Mouse (Mus musculus): Measurements from ENCODE around the gene Slc38a3.
A peak's percentile ranks its signal among the peaks of the same experiment; 100 is the strongest.

Slc38a3 gene

GRCm38 (mm10) chr9:107635279-107636028 lies 33.9 kb downstream of the Slc38a3 start, which contains the start of gene Gnai2:
TSS of gene Gnai2 (minus strand) at chr9:107635367.
- DNase-seq (ENCODE audit: low spot score in 2 of 2): peak; percentile 88 to 92

- DNase-seq (ENCODE audit: low spot score in 2 of 2): no peak
These were observed 34.7 kb downstream of the Slc38a3 start for GRCm38 (mm10) chr9:107634406-107635278.

- DNase-seq (ENCODE audit: low spot score in 2 of 2): peak in 1 of 2 experiments; percentile 43
These were observed 35.5 kb downstream of the Slc38a3 start for GRCm38 (mm10) chr9:107633661-107634405.

GRCm38 (mm10) chr9:107633091-107633660 lies 36.2 kb downstream of the Slc38a3 start:
- peak; percentile 65 to 76 for DNase-seq (ENCODE audit: low spot score in 2 of 2)

GRCm38 (mm10) chr9:107632478-107632877 lies 36.9 kb downstream of the Slc38a3 start:
- DNase-seq (ENCODE audit: low spot score in 2 of 2): peak in 1 of 2 experiments; percentile 48

- no peak for DNase-seq (ENCODE audit: low spot score in 2 of 2)
These were observed 37.5 kb downstream of the Slc38a3 start for GRCm38 (mm10) chr9:107631861-107632260.

- DNase-seq (ENCODE audit: low spot score in 2 of 2): no peak
These were observed 38.0 kb downstream of the Slc38a3 start for GRCm38 (mm10) chr9:107631311-107631826.

- DNase-seq (ENCODE audit: low spot score in 2 of 2): peak; percentile 68 to 78
These were observed 38.8 kb downstream of the Slc38a3 start for GRCm38 (mm10) chr9:107630576-107630975.

GRCm38 (mm10) chr9:107629901-107630425 lies 39.4 kb downstream of the Slc38a3 start:
- peak in 1 of 2 experiments; percentile 37 for DNase-seq (ENCODE audit: low spot score in 2 of 2)

- DNase-seq (ENCODE audit: low spot score in 2 of 2): no peak
These were observed 40.0 kb downstream of the Slc38a3 start for GRCm38 (mm10) chr9:107629411-107629730.

- DNase-seq (ENCODE audit: low spot score in 2 of 2): no peak
These were observed 40.5 kb downstream of the Slc38a3 start for GRCm38 (mm10) chr9:107628721-107629410.

- no peak for DNase-seq (ENCODE audit: low spot score in 2 of 2)
These were observed 41.7 kb downstream of the Slc38a3 start for GRCm38 (mm10) chr9:107627387-107628255.

- peak; percentile 83 to 86 for DNase-seq (ENCODE audit: low spot score in 2 of 2)
These were observed 42.5 kb downstream of the Slc38a3 start for GRCm38 (mm10) chr9:107626844-107627277.

GRCm38 (mm10) chr9:107626158-107626843 lies 43.0 kb downstream of the Slc38a3 start:
- DNase-seq (ENCODE audit: low spot score in 2 of 2): no peak

GRCm38 (mm10) chr9:107625351-107626128 lies 43.8 kb downstream of the Slc38a3 start:
- DNase-seq (ENCODE audit: low spot score in 2 of 2): no peak

- DNase-seq (ENCODE audit: low spot score in 2 of 2): no peak
These were observed 44.4 kb downstream of the Slc38a3 start for GRCm38 (mm10) chr9:107624951-107625350.

- DNase-seq (ENCODE audit: low spot score in 2 of 2): no peak
These were observed 44.8 kb downstream of the Slc38a3 start for GRCm38 (mm10) chr9:107624539-107624938.

- DNase-seq (ENCODE audit: low spot score in 2 of 2): no peak
These were observed 48.4 kb downstream of the Slc38a3 start for GRCm38 (mm10) chr9:107620954-107621353.

Data from frontal cortex, postnatal 10 days (tissue).